Mouse (Mus musculus): ENCODE results near the gene Trp53.
"Not testable (repeated sequence)": the region's sequence is repeated elsewhere in the genome, so short reads cannot be mapped to it uniquely, and the experiment has no call there.

Gene Trp53

GRCm38 (mm10) chr11:69601768-69602167 lies 21.6 kb downstream of the Trp53 start:
- no peak for DNase-seq

GRCm38 (mm10) chr11:69603516-69603915 lies 23.4 kb downstream of the Trp53 start:
- DNase-seq = no peak

- DNase-seq = no peak
Observed at GRCm38 (mm10) chr11:69604347-69604746, 24.2 kb downstream of the Trp53 start.

GRCm38 (mm10) chr11:69604795-69605664 lies 24.9 kb downstream of the Trp53 start:
- no peak for DNase-seq

- peak; percentile 64 for DNase-seq
Observed at GRCm38 (mm10) chr11:69605726-69606490, 25.7 kb downstream of the Trp53 start, which contains the start of gene Atp1b2. TSS of gene Atp1b2 (minus strand) at chr11:69605942.

- no peak for DNase-seq
Observed at GRCm38 (mm10) chr11:69606491-69606795, 26.3 kb downstream of the Trp53 start.

- DNase-seq = no peak
Observed at GRCm38 (mm10) chr11:69606832-69607231, 26.7 kb downstream of the Trp53 start.

- DNase-seq = no peak
Observed at GRCm38 (mm10) chr11:69608525-69608924, 28.4 kb downstream of the Trp53 start.

- no peak for DNase-seq
Observed at GRCm38 (mm10) chr11:69609416-69609815, 29.3 kb downstream of the Trp53 start.

GRCm38 (mm10) chr11:69610899-69611298 lies 30.7 kb downstream of the Trp53 start:
- no peak for DNase-seq

- peak; percentile 90 for DNase-seq
Observed at GRCm38 (mm10) chr11:69613553-69614256, 33.5 kb downstream of the Trp53 start.

- DNase-seq = not testable (repeated sequence)
Observed at GRCm38 (mm10) chr11:69614257-69614588, 34.1 kb downstream of the Trp53 start.

- DNase-seq = no peak
Observed at GRCm38 (mm10) chr11:69616781-69617180, 36.6 kb downstream of the Trp53 start.

- DNase-seq = no peak
Observed at GRCm38 (mm10) chr11:69617805-69618204, 37.6 kb downstream of the Trp53 start, which contains the start of gene Shbg. TSS of gene Shbg (minus strand) at chr11:69617905.

GRCm38 (mm10) chr11:69620394-69621081 lies 40.4 kb downstream of the Trp53 start:
- no peak for DNase-seq

- peak; percentile 38 for DNase-seq
Observed at GRCm38 (mm10) chr11:69621571-69622268, 41.6 kb downstream of the Trp53 start, which contains the start of gene Sat2. TSS of gene Sat2 (plus strand) at chr11:69622024.

GRCm38 (mm10) chr11:69622406-69622805 lies 42.2 kb downstream of the Trp53 start:
- DNase-seq = no peak

GRCm38 (mm10) chr11:69623006-69623405 lies 42.8 kb downstream of the Trp53 start:
- DNase-seq = no peak

- DNase-seq = not testable (repeated sequence)
Observed at GRCm38 (mm10) chr11:69624339-69624738, 44.2 kb downstream of the Trp53 start.

- DNase-seq = peak; percentile 86
Observed at GRCm38 (mm10) chr11:69628286-69628685, 48.1 kb downstream of the Trp53 start.

- peak; percentile 14 for DNase-seq
Observed at GRCm38 (mm10) chr11:69629802-69630201, 49.6 kb downstream of the Trp53 start.

Data from lung, postnatal 14 days (tissue).